Mouse (Mus musculus) lung, adult 2 months (tissue): ENCODE measurements around the gene Adad2.
A peak's percentile ranks its signal among the peaks of the same experiment; 100 is the strongest.

ENCODE experiments used
- CTCF ChIP-seq: fragments of 200-500 bp; IDR thresholded peaks from 2 replicates; pipeline ENCODE4 v1.5.1; 2011; ENCODE audit warnings: mild to moderate bottlenecking, low read length, control low read depth; ENCODE audit not compliant: insufficient read depth
- POLR2A ChIP-seq: fragments of 200-500 bp; IDR thresholded peaks from 2 replicates; pipeline ENCODE4 v1.6.1; 2011; ENCODE audit warnings: low read depth, mild to moderate bottlenecking, control low read depth, low read length, borderline replicate concordance; ENCODE audit errors: extremely low read depth

- TF ChIP-seq CTCF (peak; percentile 87), POLR2A (peak; percentile 74; the same call in 1 of the 2 replicates)
Observed at GRCm38 (mm10) chr8:119604996-119605395, 7.6 kb upstream of the Adad2 start, which contains the start of gene Taf1c.
